Mouse (Mus musculus): ENCODE results near the gene Glra4.

DNA sequence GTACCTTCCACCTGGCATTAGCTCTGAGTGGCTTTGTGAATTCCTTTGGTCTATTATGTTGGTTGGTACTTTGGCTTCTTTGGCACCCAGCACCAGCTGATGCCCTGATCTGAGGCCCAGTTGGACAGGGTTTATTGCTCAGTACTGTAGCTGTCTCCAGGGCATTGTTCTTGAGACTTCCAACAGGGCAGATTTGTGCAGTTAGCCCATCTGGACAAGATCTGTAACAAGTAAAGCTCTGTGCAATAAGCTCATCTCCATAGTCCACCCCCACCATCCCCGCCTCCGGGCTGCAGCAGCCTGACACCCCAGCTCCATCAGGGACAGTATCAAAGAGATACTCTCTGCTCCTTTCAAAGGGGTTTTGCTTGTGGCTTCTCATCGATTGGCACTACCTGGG, 24.5 kb downstream of the Glra4 start:
- TF ChIP-seq CTCF (IDR thresholded peaks at IDR 0.05; ENCODE audit: low read depth) = no peak
- no peak for TF ChIP-seq EP300 (IDR thresholded peaks at IDR 0.05; ENCODE audit: low read depth)
